Mouse (Mus musculus): ENCODE data around the gene Omp.

Omp gene

DNA sequence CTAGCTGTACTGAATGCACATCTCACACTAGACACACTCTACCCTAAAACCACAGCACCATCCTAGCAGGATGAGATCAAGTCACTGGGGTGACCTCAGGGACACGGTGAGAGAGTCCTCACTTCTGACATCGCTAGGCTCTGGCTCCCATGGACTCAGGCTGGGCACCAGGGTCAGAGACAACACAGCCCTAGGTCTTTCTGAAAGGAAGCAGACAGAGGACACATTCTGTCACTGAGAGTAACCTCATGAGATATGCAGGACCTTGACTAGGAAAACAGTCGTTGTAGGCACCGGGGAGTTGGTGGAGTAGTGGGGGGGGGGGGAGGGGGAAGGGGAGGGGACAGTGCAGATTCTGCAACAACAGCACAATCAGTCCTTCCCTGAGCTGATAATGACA is 28.1 kb upstream of the Omp start:
- in situ Hi-C loops (cut with MboI; ENCODE audit: low pct_unique_long_range_greater_than_20kb in 1 of 2, low sequenced_read_pairs in 2 of 2, unreplicated experiment in 1 of 2) = no loop called here

DNA sequence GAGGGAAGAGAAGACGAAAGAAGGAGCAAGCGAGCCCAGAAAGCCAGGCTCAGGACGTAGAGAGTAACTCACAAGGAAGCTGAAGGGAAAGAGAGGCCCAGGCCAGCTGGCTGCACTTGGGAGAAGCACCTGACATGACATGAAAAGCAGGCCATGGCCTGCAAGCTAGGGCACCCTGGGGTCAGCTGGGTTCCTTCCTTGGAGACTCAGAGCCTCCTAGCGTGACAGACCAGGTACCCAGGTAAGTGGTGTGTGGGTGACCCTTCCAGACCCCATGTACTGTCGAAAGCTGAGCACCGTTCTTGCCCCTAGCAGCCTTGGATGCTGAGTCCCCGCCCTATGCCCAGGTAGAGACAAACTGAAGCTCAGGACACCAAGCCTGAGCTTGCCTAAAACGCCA is 27.4 kb upstream of the Omp start:
- in situ Hi-C loops (cut with MboI; ENCODE audit: low pct_unique_long_range_greater_than_20kb in 1 of 2, low sequenced_read_pairs in 2 of 2, unreplicated experiment in 1 of 2) = no loop called here

DNA sequence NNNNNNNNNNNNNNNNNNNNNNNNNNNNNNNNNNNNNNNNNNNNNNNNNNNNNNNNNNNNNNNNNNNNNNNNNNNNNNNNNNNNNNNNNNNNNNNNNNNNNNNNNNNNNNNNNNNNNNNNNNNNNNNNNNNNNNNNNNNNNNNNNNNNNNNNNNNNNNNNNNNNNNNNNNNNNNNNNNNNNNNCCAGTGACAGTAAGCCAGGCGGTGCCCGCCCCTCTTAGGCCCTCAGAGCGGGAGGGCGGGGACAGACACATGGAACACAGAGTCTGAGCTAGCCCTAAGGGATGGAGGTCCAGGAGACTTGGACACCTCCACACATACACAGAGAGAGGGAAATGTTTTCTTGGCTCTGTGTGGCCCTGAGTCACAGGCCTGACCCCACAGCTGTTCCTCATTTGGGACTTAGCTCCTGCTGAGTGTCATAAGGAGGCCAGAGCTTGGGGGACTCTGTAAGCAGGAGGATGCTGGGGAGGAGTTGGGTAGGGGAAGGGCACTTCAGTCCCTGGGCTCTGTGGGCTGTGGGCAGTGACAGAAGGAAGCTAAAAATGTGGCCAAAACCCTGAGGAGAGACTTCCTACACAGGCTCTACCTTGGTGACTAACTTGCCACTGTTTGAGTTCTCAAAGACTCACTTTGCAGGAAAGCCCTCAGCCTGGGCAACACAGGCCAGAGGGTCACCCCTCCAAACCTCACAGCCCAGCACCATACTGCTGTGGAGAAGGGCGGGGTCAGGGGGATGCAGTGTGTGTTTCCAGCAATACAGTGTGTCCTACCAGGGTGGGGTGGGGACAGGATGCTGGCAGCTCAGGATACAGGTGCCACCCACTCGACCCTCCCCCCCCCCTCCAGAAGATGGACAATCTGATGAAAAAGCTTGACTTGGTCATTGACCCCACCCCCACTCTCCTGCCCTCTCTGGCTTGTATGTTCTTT is 26.1 kb upstream of the Omp start:
- in situ Hi-C loops (cut with MboI; ENCODE audit: low pct_unique_long_range_greater_than_20kb in 1 of 2, low sequenced_read_pairs in 2 of 2, unreplicated experiment in 1 of 2) = no loop called here

DNA sequence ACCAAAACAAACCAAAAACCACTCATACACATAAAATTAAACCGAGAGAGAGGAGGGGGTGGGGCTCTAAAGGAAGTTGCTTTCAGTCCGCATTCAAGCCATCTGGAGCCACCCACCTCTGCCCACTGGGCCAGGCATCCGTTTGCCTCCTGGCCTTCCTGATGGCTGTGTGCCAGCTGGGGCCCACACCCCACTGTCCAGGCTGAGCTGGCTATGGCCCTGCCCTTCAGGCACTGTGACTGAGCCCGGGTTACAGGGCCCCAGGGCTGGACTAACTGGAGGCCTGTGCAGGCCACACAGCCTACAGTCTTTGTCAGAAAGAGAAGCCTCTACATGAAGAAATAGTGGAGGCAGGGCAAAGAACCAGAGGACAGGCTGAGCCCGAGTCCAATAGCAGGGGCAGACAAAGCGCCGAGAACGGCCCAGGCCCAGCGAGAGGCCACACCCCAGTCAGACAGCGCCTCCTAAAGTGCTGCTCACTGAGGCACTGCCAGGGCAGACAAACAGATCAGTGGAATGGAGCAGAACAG is 19.8 kb upstream of the Omp start:
- in situ Hi-C loops (cut with MboI; ENCODE audit: low pct_unique_long_range_greater_than_20kb in 1 of 2, low sequenced_read_pairs in 2 of 2, unreplicated experiment in 1 of 2) = no loop called here

DNA sequence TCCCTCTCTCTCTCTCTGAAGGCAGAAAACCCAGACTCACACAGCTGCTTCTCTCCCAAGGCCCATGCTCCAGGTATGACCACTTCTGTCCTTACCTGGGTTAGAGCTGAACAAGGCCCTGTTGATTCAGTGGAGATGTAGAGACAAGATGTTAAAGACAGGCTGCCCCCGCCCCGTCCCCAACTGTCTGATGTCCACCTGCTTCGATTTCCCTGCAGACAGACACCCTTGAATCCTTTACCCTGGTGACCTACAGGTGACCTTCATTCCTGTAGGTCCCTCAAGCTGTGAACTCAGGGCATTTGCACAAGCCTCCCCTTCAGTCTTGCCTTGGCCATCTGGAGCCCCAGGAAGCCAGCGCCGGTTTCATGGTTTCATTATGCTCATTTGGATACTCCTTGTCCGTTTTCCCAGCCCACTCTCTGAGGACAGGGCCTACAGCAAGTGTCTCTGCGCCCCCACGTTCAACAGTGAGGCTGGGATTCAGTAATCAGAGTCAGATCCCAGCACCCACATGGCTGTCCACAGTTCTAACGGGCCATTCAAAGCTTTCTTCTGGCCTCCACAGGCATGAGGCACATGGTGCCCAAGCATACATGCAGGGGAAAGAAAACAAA is 19.2 kb upstream of the Omp start:
- in situ Hi-C loops (cut with MboI; ENCODE audit: low pct_unique_long_range_greater_than_20kb in 1 of 2, low sequenced_read_pairs in 2 of 2, unreplicated experiment in 1 of 2) = no loop called here

DNA sequence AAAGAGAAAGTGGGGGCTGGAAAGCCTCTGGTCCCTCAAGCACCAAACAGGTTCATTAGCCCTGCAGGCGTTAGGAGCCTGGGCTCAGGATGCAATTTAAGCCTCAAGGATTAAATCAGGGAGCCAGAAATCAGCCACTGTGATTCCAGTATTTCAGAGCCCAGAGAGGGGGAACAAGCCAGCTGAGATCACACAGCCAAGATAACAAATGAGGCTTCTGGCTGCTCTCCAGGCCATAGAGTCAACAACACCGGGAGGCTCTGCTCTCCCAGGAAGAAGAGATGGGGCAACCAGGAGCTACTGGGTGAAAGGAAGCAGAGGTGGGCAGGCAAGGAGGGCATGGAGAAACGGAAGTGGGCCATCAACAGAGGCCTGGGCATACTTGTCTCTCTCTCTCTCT is 18.4 kb upstream of the Omp start:
- in situ Hi-C loops (cut with MboI; ENCODE audit: low pct_unique_long_range_greater_than_20kb in 1 of 2, low sequenced_read_pairs in 2 of 2, unreplicated experiment in 1 of 2) = no loop called here

DNA sequence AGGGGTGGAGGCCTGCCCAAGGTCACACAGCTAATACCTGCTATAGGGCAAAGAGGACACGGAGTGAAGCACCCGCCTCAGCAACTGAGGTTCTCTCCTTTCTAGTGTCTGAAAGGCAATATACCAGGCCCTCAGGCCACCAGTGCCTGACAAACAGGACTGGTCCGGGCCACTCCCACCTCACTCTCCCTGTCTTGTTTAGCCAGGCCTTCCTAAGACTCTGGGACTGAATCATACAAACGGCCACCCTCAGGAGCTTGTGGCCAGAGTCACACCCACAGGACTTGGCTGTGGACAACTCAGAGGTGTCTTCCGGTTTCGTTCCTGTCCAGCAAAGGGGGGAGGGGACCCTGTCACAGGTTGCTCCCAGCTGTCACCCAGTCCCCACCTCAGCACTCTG is 16.9 kb upstream of the Omp start:
- in situ Hi-C loops (cut with MboI; ENCODE audit: low pct_unique_long_range_greater_than_20kb in 1 of 2, low sequenced_read_pairs in 2 of 2, unreplicated experiment in 1 of 2) = no loop called here

DNA sequence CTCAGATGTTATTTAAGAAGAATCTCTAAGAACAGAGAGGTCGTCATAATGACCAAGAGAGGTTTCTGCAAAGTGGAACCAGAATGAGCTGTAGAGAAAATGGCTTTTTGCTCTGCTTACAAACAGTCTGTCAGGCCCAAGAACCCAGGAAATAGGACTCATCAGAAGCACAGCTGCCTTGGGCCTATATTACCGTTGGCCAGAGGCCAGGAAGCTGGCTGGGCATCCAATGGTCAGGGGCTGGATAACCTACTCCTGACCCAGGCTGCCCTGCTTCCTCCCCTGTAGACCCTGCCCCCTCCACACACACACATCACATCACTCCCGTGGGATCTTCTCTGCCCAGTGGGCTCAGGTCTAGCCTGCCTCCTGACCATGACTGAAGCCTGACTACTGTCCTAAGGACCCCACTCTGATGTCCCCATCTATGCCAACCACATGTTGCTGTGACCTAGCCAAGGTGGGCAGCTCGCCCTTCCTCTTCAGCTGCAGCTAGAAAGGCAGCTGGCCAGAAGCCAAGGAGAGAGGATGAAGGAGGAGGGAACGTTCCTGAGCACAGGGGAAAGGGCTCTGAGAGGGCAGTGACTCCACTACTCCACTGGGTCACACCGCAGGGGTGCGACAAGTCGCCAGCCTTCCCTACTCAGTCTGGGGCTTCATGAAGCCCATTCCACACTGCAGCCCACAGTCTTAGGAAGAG is 14.9 kb upstream of the Omp start:
- in situ Hi-C loops (cut with MboI; ENCODE audit: low pct_unique_long_range_greater_than_20kb in 1 of 2, low sequenced_read_pairs in 2 of 2, unreplicated experiment in 1 of 2) = no loop called here

DNA sequence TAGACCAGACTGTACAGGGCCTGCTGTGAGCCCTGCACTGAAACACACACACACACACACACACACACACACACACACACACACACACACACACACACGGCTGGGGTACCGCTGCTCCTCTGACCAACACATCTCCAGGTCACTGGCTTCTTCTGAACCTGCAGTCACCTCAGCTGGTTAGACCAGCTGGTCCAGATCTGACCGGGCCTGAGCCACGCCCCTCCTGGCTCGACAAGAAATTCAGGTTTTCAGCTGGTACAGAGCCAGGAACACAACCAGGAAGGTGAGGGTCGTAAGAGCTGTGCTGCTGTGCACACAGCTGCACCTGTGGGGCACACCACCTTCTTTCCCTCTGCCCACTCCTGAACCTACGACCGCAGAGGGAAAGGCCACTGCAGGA is 13.2 kb upstream of the Omp start:
- in situ Hi-C loops (cut with MboI; ENCODE audit: low pct_unique_long_range_greater_than_20kb in 1 of 2, low sequenced_read_pairs in 2 of 2, unreplicated experiment in 1 of 2) = no loop called here

DNA sequence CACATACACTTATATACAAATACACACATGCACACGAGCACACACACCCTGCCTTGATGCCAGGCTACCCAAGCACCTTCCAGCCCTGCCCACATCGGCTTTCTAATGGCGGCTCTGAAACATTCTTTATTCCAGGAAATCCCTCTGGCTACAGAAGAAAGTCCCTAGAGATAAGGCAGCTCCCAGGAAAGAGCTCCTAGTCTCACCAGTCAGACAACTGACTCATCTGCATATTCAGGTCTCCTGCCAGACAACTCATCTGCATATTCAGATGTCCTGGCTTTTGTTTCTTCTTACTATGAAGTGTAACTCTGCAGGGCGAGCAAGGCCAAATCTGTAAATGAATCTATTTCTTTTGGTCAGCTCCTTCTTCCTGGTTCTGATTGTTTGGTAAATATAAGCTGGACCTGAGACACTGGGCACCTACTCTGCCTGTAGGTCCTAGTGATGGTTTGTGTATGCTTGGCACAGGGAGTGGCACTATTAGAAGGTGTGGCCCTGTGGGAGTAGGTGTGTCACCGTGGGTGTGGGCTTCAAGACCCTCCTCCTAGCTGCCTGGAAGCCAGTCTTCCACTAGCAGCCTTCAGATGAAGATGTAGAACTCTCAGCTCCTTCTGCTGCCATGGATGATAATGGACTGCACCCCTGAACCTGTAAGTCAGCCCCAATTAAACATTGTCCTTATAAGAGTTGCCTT is 12.5 kb upstream of the Omp start:
- in situ Hi-C loops (cut with MboI; ENCODE audit: low pct_unique_long_range_greater_than_20kb in 1 of 2, low sequenced_read_pairs in 2 of 2, unreplicated experiment in 1 of 2) = no loop called here

DNA sequence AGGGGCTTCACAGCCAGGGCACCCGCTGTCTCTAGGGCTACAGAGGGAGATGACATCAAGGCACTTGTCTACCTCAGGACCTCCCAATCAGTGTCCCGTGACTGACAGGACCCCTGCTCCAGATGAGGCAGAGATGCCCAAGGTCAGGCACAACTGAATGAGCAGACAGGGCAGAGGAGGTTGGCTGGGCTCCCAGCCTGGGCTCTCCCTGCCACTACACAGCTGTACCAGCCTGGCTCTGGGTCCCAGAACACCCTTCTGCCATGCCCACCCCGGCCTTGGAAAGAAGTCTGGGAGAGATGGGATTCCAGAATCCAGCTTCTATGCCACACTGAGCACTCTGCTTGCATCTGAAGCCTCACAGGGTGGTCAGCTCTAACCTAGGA is 11.0 kb upstream of the Omp start:
- in situ Hi-C loops (cut with MboI; ENCODE audit: low pct_unique_long_range_greater_than_20kb in 1 of 2, low sequenced_read_pairs in 2 of 2, unreplicated experiment in 1 of 2) = no loop called here

DNA sequence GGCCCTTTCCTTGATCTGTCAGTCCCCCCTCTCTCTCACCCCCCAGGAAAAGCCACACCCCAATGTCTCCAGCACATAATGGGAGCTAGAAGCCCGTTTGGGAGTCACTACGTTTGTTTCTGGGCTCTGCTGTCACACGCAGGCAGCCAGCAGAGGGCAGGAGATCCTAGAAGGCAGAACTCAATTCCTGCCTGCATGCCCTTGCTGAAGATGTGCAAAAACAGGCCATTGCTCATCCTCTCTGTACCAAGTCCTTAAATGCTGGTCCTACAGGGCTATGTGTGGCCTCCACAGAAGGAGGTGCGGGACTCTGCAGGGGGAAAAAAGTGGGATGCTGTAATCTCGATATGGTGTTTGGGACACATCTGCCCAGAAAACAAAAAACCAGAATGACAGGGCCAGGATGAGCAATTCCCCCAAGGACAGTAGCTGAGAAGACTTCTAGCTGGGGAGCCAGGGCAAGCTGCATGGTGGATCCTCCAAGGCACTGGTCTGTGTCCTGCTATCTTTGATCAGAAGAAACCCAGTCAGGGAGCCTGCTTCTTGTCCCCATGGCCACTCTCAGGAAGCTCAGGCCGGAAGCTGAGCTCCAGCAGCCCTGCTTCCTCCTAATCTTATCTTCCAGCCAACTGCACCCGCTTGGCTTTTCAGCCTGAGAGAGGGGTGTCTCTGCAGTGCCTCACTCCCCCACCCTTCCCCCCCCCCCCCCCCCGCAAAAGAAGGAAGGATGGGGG is 10.4 kb upstream of the Omp start:
- in situ Hi-C loops (cut with MboI; ENCODE audit: low pct_unique_long_range_greater_than_20kb in 1 of 2, low sequenced_read_pairs in 2 of 2, unreplicated experiment in 1 of 2) = no loop called here

DNA sequence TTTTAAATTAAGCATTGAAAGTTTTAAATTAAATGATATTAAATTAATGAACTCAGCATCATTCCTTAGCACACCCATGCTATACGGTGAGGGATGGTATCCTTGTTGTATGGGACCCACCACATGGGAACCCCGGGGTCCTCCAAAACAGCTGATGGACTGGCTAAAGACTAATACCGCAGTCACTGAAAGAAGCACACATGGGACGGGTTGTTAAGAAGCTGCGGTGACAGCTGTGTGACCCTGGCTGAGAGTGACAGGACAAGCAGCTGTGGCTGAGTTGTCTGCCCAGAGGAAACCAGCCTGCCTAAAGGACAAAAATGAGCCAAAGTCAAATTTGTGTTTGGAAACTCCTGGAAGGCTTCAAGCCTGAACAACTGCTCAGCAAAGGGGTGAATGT is 8.6 kb upstream of the Omp start:
- in situ Hi-C loops (cut with MboI; ENCODE audit: low pct_unique_long_range_greater_than_20kb in 1 of 2, low sequenced_read_pairs in 2 of 2, unreplicated experiment in 1 of 2) = loop anchor here in 1 of 2 experiments (5.0 kb wide), 1 partner anchor 33 kb away; no protein-coding TSS in a partner anchor

DNA sequence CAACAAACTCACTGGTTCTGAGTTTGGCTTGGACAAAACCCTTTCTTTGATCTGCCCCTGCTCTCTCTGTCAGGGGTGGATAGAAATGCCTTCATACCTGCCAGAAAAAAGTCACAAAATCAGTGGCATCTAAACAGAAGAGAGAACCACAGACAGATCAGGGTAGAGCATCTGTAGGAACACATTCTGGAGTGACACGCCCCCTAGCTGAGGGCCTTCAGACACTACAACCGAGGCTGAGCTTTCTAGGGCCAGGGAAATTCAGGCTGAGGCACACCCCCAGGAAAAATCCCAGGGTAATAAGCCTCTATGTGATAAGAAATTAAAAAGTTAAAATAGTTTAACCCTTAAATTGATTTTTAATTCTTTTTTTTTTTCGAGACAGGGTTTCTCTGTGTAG is 8.0 kb upstream of the Omp start:
- in situ Hi-C loops (cut with MboI; ENCODE audit: low pct_unique_long_range_greater_than_20kb in 1 of 2, low sequenced_read_pairs in 2 of 2, unreplicated experiment in 1 of 2) = loop anchor here in 1 of 2 experiments (5.0 kb wide), 1 partner anchor 34 kb away; no protein-coding TSS in a partner anchor

DNA sequence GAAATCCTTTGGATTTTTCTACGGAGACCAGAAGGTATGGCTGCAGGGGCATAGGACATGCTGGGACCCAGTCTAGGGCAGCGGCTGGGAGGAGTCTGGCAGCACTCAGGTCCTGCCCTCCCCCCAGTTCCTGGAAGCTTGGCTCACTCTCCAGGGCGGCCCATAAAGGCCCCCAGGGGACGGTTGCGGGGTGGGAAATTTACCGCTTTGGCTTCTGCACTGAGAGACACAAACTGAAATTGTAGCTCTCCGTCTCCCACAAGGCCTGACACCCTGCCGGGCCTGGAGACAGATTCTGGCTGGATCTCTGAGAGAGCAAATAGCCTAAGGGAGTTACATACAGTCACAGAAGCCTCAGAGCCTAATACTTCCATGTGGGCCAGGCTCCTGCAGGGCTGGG is 7.1 kb upstream of the Omp start:
- in situ Hi-C loops (cut with MboI; ENCODE audit: low pct_unique_long_range_greater_than_20kb in 1 of 2, low sequenced_read_pairs in 2 of 2, unreplicated experiment in 1 of 2) = loop anchor here in 1 of 2 experiments (5.0 kb wide), 1 partner anchor 35 kb away; no protein-coding TSS in a partner anchor

DNA sequence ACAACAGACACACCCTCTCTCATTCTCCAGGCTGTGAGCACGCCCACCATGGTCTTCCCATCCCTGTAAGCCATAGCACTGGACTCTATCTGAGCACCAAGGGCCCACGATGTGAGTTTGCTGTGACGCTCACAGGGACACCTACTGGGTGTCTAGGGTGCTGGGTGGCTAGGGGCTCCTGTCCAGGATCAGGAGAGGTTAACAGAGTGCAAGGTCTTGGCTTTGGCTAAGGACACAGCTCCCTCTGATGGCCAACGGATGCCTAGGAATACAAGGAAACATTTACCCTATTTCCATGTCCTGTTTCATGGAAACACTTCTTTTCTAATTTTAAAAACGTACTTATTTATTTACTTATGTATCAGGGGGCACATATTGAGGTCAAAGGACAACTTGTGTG is 5.2 kb upstream of the Omp start:
- in situ Hi-C loops (cut with MboI; ENCODE audit: low pct_unique_long_range_greater_than_20kb in 1 of 2, low sequenced_read_pairs in 2 of 2, unreplicated experiment in 1 of 2) = loop anchor here in 1 of 2 experiments (5.0 kb wide), 1 partner anchor 37 kb away; no protein-coding TSS in a partner anchor

DNA sequence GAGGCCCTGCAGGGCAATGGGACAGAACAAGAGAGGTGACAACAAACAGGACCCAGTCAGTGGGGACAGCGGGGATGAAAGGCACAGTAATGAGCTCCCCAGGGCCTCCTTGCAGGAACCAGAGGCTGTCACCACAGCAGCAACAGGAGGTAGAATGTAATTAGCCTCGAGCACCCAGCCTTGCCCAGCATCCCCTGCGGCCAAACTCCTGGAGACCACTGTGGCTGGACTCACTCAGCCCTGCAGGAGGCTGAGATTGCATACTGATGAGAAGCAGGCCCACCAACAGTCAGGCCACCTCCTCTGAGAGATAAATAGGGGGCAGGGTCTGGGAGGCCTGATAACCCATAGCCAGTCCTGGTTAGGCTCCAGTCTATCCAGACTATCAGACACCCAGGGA is 4.5 kb upstream of the Omp start:
- in situ Hi-C loops (cut with MboI; ENCODE audit: low pct_unique_long_range_greater_than_20kb in 1 of 2, low sequenced_read_pairs in 2 of 2, unreplicated experiment in 1 of 2) = loop anchor here in 1 of 2 experiments (5.0 kb wide), 1 partner anchor 37 kb away; no protein-coding TSS in a partner anchor

All from mouse embryonic stem cell (cell line).